8 mouse cellular contexts compared by ENCODE assay signal in genomic region chr2:32740916-32741272, GRCm38 (mm10). TPM values are rescaled to one million over a fixed set of nuclear protein-coding genes. Genes with fewer than 3 reads are reported as not detected.
DNase-seq lines count a peak whose midpoint lies in the region; ATAC-seq and TF ChIP-seq lines count a peak whose summit lies in the region.

6330409D20Rik (minus strand) TSS chr2:32741016.

- H3K27ac ChIP-seq in heart, embryonic 10.5 days, result peak within 1 kb of the TSS; percentile 82
- H3K27ac ChIP-seq in hindbrain, embryonic 10.5 days, result peak within 1 kb of the TSS; percentile 90
- H3K27ac ChIP-seq in liver, embryonic 16.5 days (ENCODE audit: low read length), result no peak within 1 kb of the TSS

- H3K9ac ChIP-seq in liver, embryonic 16.5 days (ENCODE audit: low read depth, low read length), result no peak within 1 kb of the TSS

- peak within 1 kb of the TSS; percentile 64 for H3K4me3 ChIP-seq in heart, embryonic 10.5 days
- H3K4me3 ChIP-seq in E14TG2a.4 (replicated peaks; ENCODE audit: low read length), result peak within 1 kb of the TSS; percentile 88
- H3K4me3 ChIP-seq in hindbrain, embryonic 10.5 days, result peak within 1 kb of the TSS; percentile 73
- H3K4me3 ChIP-seq in liver, embryonic 16.5 days (ENCODE audit: low read depth, low read length), result peak within 1 kb of the TSS; percentile 31

- H3K4me1 ChIP-seq in heart, embryonic 10.5 days, result peaks cover 37% of the 10 kb centered on the region
- H3K4me1 ChIP-seq in E14TG2a.4 (replicated peaks; ENCODE audit: low read depth, low read length), result peaks cover 16% of the 10 kb centered on the region
- H3K4me1 ChIP-seq in hindbrain, embryonic 10.5 days (replicated peaks), result peaks cover 37% of the 10 kb centered on the region
- no peaks in the 10 kb centered on the region for H3K4me1 ChIP-seq in liver, embryonic 16.5 days (ENCODE audit: control insufficient read depth, low read depth, low read length)

- peak within 1 kb of the TSS; percentile 47 for H3K4me2 ChIP-seq in liver, embryonic 16.5 days (ENCODE audit: low read depth, low read length)

- WGBS in heart, embryonic 10.5 days, result 10% methylated on average over 11 of the region's 11 CpGs
- 10% methylated on average over 11 of the region's 11 CpGs for WGBS in hindbrain, embryonic 10.5 days
- WGBS in liver, embryonic 16.5 days (ENCODE audit: insufficient replicate concordance), result 30% methylated on average over 11 of the region's 11 CpGs

- TF ChIP-seq CTCF in E14TG2a.4 (conservative IDR thresholded peaks at IDR 0.05; ENCODE audit: low read length), result no peak

- no peaks in the 10 kb centered on the region for H3K9me3 ChIP-seq in heart, embryonic 10.5 days
- peaks cover 17% of the 10 kb centered on the region for H3K9me3 ChIP-seq in E14TG2a.4 (ENCODE audit: low read length)
- H3K9me3 ChIP-seq in hindbrain, embryonic 10.5 days, result no peaks in the 10 kb centered on the region
- H3K9me3 ChIP-seq in liver, embryonic 16.5 days (replicated peaks; ENCODE audit: control insufficient read depth, low read length), result no peaks in the 10 kb centered on the region

- H3K36me3 ChIP-seq in heart, embryonic 10.5 days, result peaks cover 23% of the 10 kb centered on the region; the same call in 1 of the 2 replicates
- no peaks in the 10 kb centered on the region for H3K36me3 ChIP-seq in E14TG2a.4 (ENCODE audit: insufficient read depth, low read length)
- peaks cover 15% of the 10 kb centered on the region for H3K36me3 ChIP-seq in hindbrain, embryonic 10.5 days
- H3K36me3 ChIP-seq in liver, embryonic 16.5 days (ENCODE audit: control insufficient read depth, insufficient read depth), result no peaks in the 10 kb centered on the region

- DNase-seq in heart, embryonic 10.5 days (ENCODE audit: low spot score), result no peak
- DNase-seq in heart, adult 18-20 months, result no peak
- no peak for DNase-seq in hindbrain, embryonic 10.5 days (ENCODE audit: low spot score)
- no peak for DNase-seq in urinary bladder, adult 18-20 months (ENCODE audit: low spot score in 2 of 2)
- no peak for DNase-seq in frontal cortex, postnatal 10 days (ENCODE audit: low spot score in 2 of 2)
- no peak for DNase-seq in right cerebral cortex, postnatal 25 days

- no peak for ATAC-seq in liver, embryonic 16.5 days (ENCODE audit: low read depth)

- H3K27me3 ChIP-seq in heart, embryonic 10.5 days (ENCODE audit: insufficient read depth, poor library complexity, severe bottlenecking), result peaks cover 66% of the 10 kb centered on the region
- peaks cover 74% of the 10 kb centered on the region for H3K27me3 ChIP-seq in E14TG2a.4 (ENCODE audit: insufficient read depth, low read length)
- H3K27me3 ChIP-seq in hindbrain, embryonic 10.5 days (ENCODE audit: insufficient read depth, poor library complexity, severe bottlenecking), result peaks cover 47% of the 10 kb centered on the region
- H3K27me3 ChIP-seq in liver, embryonic 16.5 days (ENCODE audit: control insufficient read depth, insufficient read depth, low read depth, low read length), result peaks cover 13% of the 10 kb centered on the region; the same call in 1 of the 2 replicates

RNA-seq across cellular contexts. Expression of gene 6330409D20Rik, which starts in this region (rescaled TPM):
- polyA plus RNA-seq in heart, embryonic 10.5 days (2016; fragmentation: Nextera tagmentation; extraction: Ambion mirVana), result 0.28 TPM in 1 of 2 replicates, not detected in the other
- not detected for total RNA-seq in heart, adult 18-20 months (2021)
- polyA plus RNA-seq in hindbrain, embryonic 10.5 days (2016; fragmentation: Nextera tagmentation; extraction: Ambion mirVana), result 1.3 and 1.7 TPM in 2 replicates
- polyA plus RNA-seq in liver, embryonic 16.5 days (2015; fragmentation: Nextera tagmentation; extraction: Ambion mirVana), result not detected in 2 replicates

Comparison
In these comparisons a context has a peak if more than half of its experiments do, and no peak if none do; other contexts are left out.
1. H3K4me3 ChIP-seq: peak in every context shown above with its lines; median percentile 88 in E14TG2a.4; 73 in hindbrain, embryonic 10.5 days; 64 in heart, embryonic 10.5 days; 31 in liver, embryonic 16.5 days.